Mouse (Mus musculus): ENCODE results near the gene Tufm. TPM values are rescaled to one million over a fixed set of nuclear protein-coding genes. Genes with fewer than 3 reads are reported as not detected.
A peak's percentile ranks its signal among the peaks of the same experiment; 100 is the strongest.

Tufm gene
- polyA plus RNA-seq, 1 experiment from 2014 or later: 141 TPM

- no peak for ATAC-seq (ENCODE audit: insufficient number of reproducible peaks, insufficient read depth, low FRiP score, low TSS enrichment)
- H3K9me3 ChIP-seq: no peaks in the 10 kb centered on the region
- H3K4me2 ChIP-seq (replicated peaks): no peak overlapping the region
- H3K27me3 ChIP-seq: no peaks in the 10 kb centered on the region
- H3K27ac ChIP-seq: peak overlapping the region; percentile 38; the same call in 1 of the 2 replicates
- H3K4me3 ChIP-seq: no peak overlapping the region
- WGBS: 53% methylated on average over 9 of the region's 9 CpGs
- H3K4me1 ChIP-seq: peaks cover 9% of the 10 kb centered on the region
- H3K9ac ChIP-seq: no peak overlapping the region
- peaks cover 51% of the 10 kb centered on the region for H3K36me3 ChIP-seq
Observed at GRCm38 (mm10) chr7:126466116-126466515, 21.0 kb upstream of the Tufm start.

DNA sequence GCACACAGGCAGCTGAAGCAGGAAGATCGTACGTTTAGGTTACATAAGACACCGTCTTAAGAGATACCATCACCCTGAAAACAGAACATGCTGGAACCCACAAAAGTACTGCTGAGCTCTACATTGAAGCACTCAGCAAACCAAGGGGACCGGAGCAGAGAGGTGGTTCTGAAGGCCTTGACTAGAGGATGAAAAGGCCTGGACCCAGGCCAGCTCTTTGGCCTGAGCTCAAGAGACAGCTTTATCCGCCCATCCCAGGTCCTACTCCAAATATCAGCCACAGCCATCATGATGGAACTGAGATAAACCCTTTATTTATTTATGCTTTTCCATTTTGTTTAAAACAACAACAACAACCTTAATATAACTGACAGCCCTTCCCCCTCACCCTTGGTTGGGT is 20.5 kb upstream of the Tufm start:
- Histone ChIP-seq H3K27me3 (no peaks in the 10 kb centered on the region), H3K4me1 (peaks cover 9% of the 10 kb centered on the region), H3K27ac (0 out of 2 replicates have a peak overlapping the region, but pooled peaks have one; percentile 38), H3K36me3 (peaks cover 57% of the 10 kb centered on the region), H3K4me2 (replicated peaks) (no peak overlapping the region), H3K9me3 (no peaks in the 10 kb centered on the region), H3K9ac (no peak overlapping the region), H3K4me3 (no peak overlapping the region)
- no peak for ATAC-seq (ENCODE audit: insufficient number of reproducible peaks, insufficient read depth, low FRiP score, low TSS enrichment)
- WGBS: 92% methylated on average over 5 of the region's 5 CpGs

- ATAC-seq (ENCODE audit: insufficient number of reproducible peaks, insufficient read depth, low FRiP score, low TSS enrichment): no peak
- H3K27me3 ChIP-seq: no peaks in the 10 kb centered on the region
- no peaks in the 10 kb centered on the region for H3K9me3 ChIP-seq
- H3K4me2 ChIP-seq (replicated peaks): no peak overlapping the region
- peaks cover 9% of the 10 kb centered on the region for H3K4me1 ChIP-seq
- peaks cover 62% of the 10 kb centered on the region for H3K36me3 ChIP-seq
- H3K27ac ChIP-seq: no peak overlapping the region
- 70% methylated on average over 5 of the region's 5 CpGs for WGBS
- H3K9ac ChIP-seq: no peak overlapping the region
- H3K4me3 ChIP-seq: no peak overlapping the region
Observed at GRCm38 (mm10) chr7:126467271-126467670, 19.9 kb upstream of the Tufm start.

DNA sequence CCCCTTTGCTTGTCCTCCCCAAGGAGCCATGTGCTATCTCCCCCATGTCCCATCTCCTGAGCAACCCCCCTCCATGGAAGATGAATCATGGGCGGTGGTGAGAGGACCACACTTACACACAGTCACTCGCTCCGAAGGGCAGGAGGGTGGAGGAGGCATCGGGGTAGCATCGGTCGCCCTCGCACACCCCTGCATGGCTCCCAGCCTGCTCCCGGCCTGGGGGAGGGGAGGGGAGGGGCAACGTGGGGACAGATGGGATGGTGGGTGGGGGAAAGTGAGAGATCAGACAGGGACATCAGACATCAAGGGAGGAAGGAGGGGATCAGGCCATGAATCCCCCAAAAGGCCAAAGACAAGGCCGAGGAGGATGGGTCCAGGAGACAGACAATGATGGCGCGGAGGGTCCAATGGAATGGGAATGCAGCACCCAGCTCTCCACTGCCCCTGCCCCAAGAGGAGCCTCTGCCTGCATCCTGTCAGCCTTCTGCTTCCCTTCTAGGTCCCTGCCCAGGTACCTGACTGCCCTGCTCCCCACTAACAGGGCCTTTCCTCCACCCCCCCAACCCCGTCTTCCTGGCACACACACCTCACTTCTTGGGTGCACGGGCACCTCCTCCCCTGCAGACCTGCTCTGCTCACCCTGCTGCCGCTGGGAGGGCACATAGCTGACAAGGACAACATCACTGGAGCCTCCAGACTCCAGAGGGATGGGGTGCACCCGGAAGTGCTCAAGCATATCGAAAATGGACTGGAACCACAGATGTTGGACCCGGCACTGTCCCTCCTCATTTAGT is 19.1 kb upstream of the Tufm start:
- no peak for ATAC-seq (ENCODE audit: insufficient number of reproducible peaks, insufficient read depth, low FRiP score, low TSS enrichment)
- Histone ChIP-seq H3K27me3 (no peaks in the 10 kb centered on the region), H3K36me3 (peaks cover 69% of the 10 kb centered on the region), H3K4me2 (replicated peaks) (no peak overlapping the region), H3K4me1 (peaks cover 4% of the 10 kb centered on the region), H3K9ac (no peak overlapping the region), H3K9me3 (no peaks in the 10 kb centered on the region), H3K4me3 (no peak overlapping the region), H3K27ac (no peak overlapping the region)
- whole genome bisulfite sequencing: 90% methylated on average over 18 of the region's 18 CpGs

- WGBS: 75% methylated on average over 6 of the region's 6 CpGs
- no peak overlapping the region for H3K9ac ChIP-seq
- H3K36me3 ChIP-seq: peaks cover 69% of the 10 kb centered on the region
- H3K4me3 ChIP-seq: no peak overlapping the region
- ATAC-seq (ENCODE audit: insufficient number of reproducible peaks, insufficient read depth, low FRiP score, low TSS enrichment): no peak
- no peak overlapping the region for H3K27ac ChIP-seq
- no peaks in the 10 kb centered on the region for H3K9me3 ChIP-seq
- no peaks in the 10 kb centered on the region for H3K27me3 ChIP-seq
- peaks cover 13% of the 10 kb centered on the region for H3K4me1 ChIP-seq
- H3K4me2 ChIP-seq (replicated peaks): no peak overlapping the region
Observed at GRCm38 (mm10) chr7:126470077-126470476, 17.1 kb upstream of the Tufm start.

DNA sequence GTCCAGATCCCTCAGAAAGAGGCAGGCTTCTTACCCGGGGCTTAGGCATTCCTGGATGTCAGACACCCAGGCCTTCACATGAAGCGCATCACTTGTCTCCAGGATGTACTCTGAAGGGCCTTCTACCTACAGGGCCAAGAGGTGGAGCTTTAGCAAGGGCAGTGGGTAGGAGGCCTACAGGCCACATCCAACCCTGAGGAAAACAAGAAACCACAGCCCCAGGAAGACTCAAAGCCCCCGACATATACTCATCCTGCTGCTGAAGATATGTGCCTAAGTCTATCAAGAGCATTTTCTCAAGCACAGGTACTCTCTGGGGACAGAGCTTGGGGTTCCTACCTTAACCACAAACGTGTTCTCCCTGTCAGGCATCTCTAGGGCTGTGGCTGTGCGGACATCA is 15.8 kb upstream of the Tufm start:
- Histone ChIP-seq H3K36me3 (peaks cover 65% of the 10 kb centered on the region), H3K27ac (no peak overlapping the region), H3K27me3 (no peaks in the 10 kb centered on the region), H3K4me2 (replicated peaks) (no peak overlapping the region), H3K9me3 (no peaks in the 10 kb centered on the region), H3K4me1 (peaks cover 16% of the 10 kb centered on the region), H3K4me3 (no peak overlapping the region), H3K9ac (no peak overlapping the region)
- no peak for ATAC-seq (ENCODE audit: insufficient number of reproducible peaks, insufficient read depth, low FRiP score, low TSS enrichment)
- WGBS: 93% methylated on average over 5 of the region's 5 CpGs

GRCm38 (mm10) chr7:126471853-126472252 is 15.3 kb upstream of the Tufm start:
- Histone ChIP-seq H3K4me1 (peaks cover 16% of the 10 kb centered on the region), H3K9me3 (no peaks in the 10 kb centered on the region), H3K4me2 (replicated peaks) (no peak overlapping the region), H3K27ac (no peak overlapping the region), H3K27me3 (no peaks in the 10 kb centered on the region), H3K9ac (no peak overlapping the region), H3K36me3 (peaks cover 61% of the 10 kb centered on the region), H3K4me3 (no peak overlapping the region)
- no peak for ATAC-seq (ENCODE audit: insufficient number of reproducible peaks, insufficient read depth, low FRiP score, low TSS enrichment)
- WGBS: 80% methylated on average over 4 of the region's 4 CpGs

- Histone ChIP-seq H3K9me3 (no peaks in the 10 kb centered on the region), H3K4me3 (no peak overlapping the region), H3K27me3 (no peaks in the 10 kb centered on the region), H3K27ac (no peak overlapping the region), H3K9ac (0 out of 2 replicates have a peak overlapping the region, but pooled peaks have one; percentile 10), H3K36me3 (peaks cover 56% of the 10 kb centered on the region), H3K4me1 (peaks cover 16% of the 10 kb centered on the region), H3K4me2 (replicated peaks) (no peak overlapping the region)
- 88% methylated on average over 13 of the region's 13 CpGs for WGBS
- no peak for ATAC-seq (ENCODE audit: insufficient number of reproducible peaks, insufficient read depth, low FRiP score, low TSS enrichment)
Observed at GRCm38 (mm10) chr7:126472306-126472705, 14.9 kb upstream of the Tufm start.

- Histone ChIP-seq H3K27ac (no peak overlapping the region), H3K4me2 (replicated peaks) (no peak overlapping the region), H3K9ac (0 out of 2 replicates have a peak overlapping the region, but pooled peaks have one; percentile 10), H3K27me3 (no peaks in the 10 kb centered on the region), H3K4me1 (peaks cover 16% of the 10 kb centered on the region), H3K9me3 (no peaks in the 10 kb centered on the region), H3K4me3 (no peak overlapping the region), H3K36me3 (peaks cover 52% of the 10 kb centered on the region)
- ATAC-seq (ENCODE audit: insufficient number of reproducible peaks, insufficient read depth, low FRiP score, low TSS enrichment): no peak
- 93% methylated on average over 16 of the region's 16 CpGs for WGBS
Observed at GRCm38 (mm10) chr7:126472713-126473112, 14.4 kb upstream of the Tufm start.

GRCm38 (mm10) chr7:126473470-126474086 is 13.6 kb upstream of the Tufm start:
- Histone ChIP-seq H3K9ac (peak overlapping the region; percentile 36; the same call in 1 of the 2 replicates), H3K4me3 (peak overlapping the region; percentile 90), H3K4me2 (replicated peaks) (peak overlapping the region; percentile 96), H3K27ac (no peak overlapping the region), H3K36me3 (peaks cover 44% of the 10 kb centered on the region), H3K4me1 (peaks cover 16% of the 10 kb centered on the region), H3K27me3 (no peaks in the 10 kb centered on the region), H3K9me3 (no peaks in the 10 kb centered on the region)
- WGBS: 81% methylated on average over 9 of the region's 9 CpGs
- no peak for ATAC-seq (ENCODE audit: insufficient number of reproducible peaks, insufficient read depth, low FRiP score, low TSS enrichment)

GRCm38 (mm10) chr7:126474486-126474955 is 12.6 kb upstream of the Tufm start:
- peak; percentile 42 for ATAC-seq (ENCODE audit: insufficient number of reproducible peaks, insufficient read depth, low FRiP score, low TSS enrichment)
- Histone ChIP-seq H3K4me2 (replicated peaks) (peak overlapping the region; percentile 96), H3K36me3 (peaks cover 34% of the 10 kb centered on the region), H3K4me1 (peaks cover 16% of the 10 kb centered on the region), H3K9me3 (no peaks in the 10 kb centered on the region), H3K4me3 (peak overlapping the region; percentile 90), H3K9ac (peak overlapping the region; percentile 98), H3K27ac (peak overlapping the region; percentile 92), H3K27me3 (no peaks in the 10 kb centered on the region)
- 1% methylated on average over 27 of the region's 27 CpGs for WGBS
